Mouse (Mus musculus) midbrain, embryonic 15.5 days (tissue): ENCODE measurements around the gene Fam213a. TPM values are rescaled to one million over a fixed set of nuclear protein-coding genes. Genes with fewer than 3 reads are reported as not detected.
A peak's percentile ranks its signal among the peaks of the same experiment; 100 is the strongest.

Source experiments
- ATAC-seq: fragments of 200-750 bp; cut with Nextera tagmentation; replicated peaks from 2 replicates; pipeline ENCODE4 v1.8.0; 2017; ENCODE audit warnings: moderate TSS enrichment
- H3K27ac ChIP-seq: fragments of 300-500 bp; sonication (generic); 2 replicates; pipeline ENCODE4 v1.5.1; 2015; ENCODE audit warnings: mild to moderate bottlenecking, inconsistent platforms
- H3K27me3 ChIP-seq: fragments of 300-500 bp; sonication (generic); replicated peaks from 2 replicates; pipeline ENCODE4 v1.6.1; 2015; ENCODE audit warnings: inconsistent platforms
- H3K36me3 ChIP-seq: fragments of 300-500 bp; sonication (generic); replicated peaks from 2 replicates; pipeline ENCODE4 v1.6.1; 2015; ENCODE audit warnings: inconsistent platforms
- H3K4me1 ChIP-seq: fragments of 300-500 bp; sonication (generic); 2 replicates; pipeline ENCODE4 v1.6.1; 2015; ENCODE audit warnings: inconsistent platforms
- H3K4me2 ChIP-seq: fragments of 300-500 bp; sonication (generic); 2 replicates; pipeline ENCODE4 v1.6.1; 2015; ENCODE audit warnings: inconsistent platforms, mild to moderate bottlenecking, moderate library complexity
- H3K4me3 ChIP-seq: fragments of 300-500 bp; sonication (generic); 2 replicates; pipeline ENCODE4 v1.5.1; 2015; ENCODE audit warnings: mild to moderate bottlenecking, inconsistent platforms
- H3K9ac ChIP-seq: fragments of 300-500 bp; sonication (generic); 2 replicates; pipeline ENCODE4 v1.6.1; 2015; ENCODE audit warnings: mild to moderate bottlenecking, inconsistent platforms
- H3K9me3 ChIP-seq: fragments of 300-500 bp; sonication (generic); 2 replicates; pipeline ENCODE4 v1.6.1; 2016; ENCODE audit warnings: inconsistent platforms
- WGBS: fragments of 180-500 bp; shearing (Covaris S2); methylation state at CpG from one replicate; pipeline ENCODE4 v1.1.7; 2015; ENCODE audit warnings: mixed read lengths; 5-methylcytosine and 5-hydroxymethylcytosine counted together
- polyA plus RNA-seq: library from polyadenylated mRNA; unstranded; fragments of >200 nt; fragmentation: Nextera tagmentation; extraction: Ambion mirVana; gene quantifications from 2 replicates; pipeline ENCODE4 v1.2.1, GENCODE M21; 2015

Gene Fam213a
- polyA plus RNA-seq, 1 experiment from 2014 or later = 85.6 TPM

DNA sequence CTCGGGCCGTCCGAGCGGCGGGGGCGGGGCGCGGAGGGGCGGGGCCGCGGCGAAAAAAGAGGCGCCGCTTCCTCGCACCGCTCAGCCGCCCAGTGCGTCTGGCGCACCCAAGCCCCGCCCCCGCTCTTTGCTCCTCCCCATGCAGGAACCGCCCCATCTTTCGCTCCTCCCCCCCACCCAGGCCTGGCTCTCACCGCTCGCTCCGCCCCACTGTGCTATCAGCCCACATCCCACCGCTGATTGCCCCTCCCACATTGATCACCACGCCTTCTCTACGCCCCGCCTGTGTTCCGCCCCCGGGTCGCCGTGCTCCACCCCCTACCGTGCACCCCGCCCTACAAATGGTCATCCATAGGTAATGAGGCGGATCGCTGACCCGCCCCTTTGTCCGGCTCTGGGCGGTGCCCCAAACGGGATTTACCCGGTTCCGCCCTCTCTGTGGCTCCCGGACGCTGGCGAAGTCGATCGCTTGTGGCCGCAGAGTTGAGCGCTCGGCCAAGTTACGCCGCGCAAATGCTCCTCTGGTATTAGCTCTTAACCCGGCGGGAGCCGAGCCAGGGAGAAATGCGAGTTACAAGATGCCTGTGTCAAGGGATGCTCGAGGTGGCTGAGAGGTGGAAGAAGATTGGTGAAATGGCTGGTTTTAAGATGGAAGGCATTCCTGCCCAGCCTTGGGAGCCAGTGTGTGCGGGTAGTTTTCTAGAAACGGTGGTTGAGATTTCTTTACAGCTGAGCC lies 46.6 kb downstream of the Fam213a start:
- no peaks in the 10 kb centered on the region for H3K36me3 ChIP-seq
- peaks cover 39% of the 10 kb centered on the region for H3K4me1 ChIP-seq
- peak overlapping the region; percentile 89 for H3K4me2 ChIP-seq
- H3K27me3 ChIP-seq = no peaks in the 10 kb centered on the region
- under 1% methylated on average over 56 of the region's 62 CpGs for WGBS
- peak overlapping the region; percentile 98 for H3K4me3 ChIP-seq
- H3K27ac ChIP-seq = peak overlapping the region; percentile 93
- peak overlapping the region; percentile 95 for H3K9ac ChIP-seq
- no peaks in the 10 kb centered on the region for H3K9me3 ChIP-seq
- ATAC-seq = peak; percentile 91

DNA sequence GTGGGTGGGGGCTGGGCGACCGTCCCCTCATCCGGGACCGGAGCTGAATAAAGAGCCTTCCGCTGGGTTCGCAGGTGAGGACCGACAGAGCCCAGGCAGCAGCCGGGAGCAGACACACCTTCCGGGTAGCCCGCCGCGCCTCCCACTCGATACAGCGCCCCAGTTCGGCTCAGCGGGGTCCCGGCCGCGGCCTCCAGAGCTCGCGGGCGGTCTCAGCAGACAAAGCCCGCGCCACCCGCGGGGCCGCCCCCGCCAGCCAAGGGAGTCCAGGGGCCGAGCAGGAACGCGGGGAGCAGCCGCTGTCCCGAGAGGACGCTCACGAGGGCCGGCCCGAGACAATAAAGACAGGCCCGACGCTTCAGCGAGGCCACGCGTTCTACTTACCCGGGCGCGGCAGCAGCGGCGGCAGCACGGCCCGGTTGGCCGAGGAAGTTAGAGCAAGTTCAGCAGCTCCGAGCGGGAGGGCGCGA lies 47.2 kb downstream of the Fam213a start, which contains the start of gene Tspan14:
TSS of gene Tspan14 (minus strand) at position 416 of the 470 bp plus-strand sequence.
- Histone ChIP-seq H3K4me3 (peak within 1 kb of the TSS; percentile 98), H3K4me2 (peak within 1 kb of the TSS; percentile 89), H3K27me3 (no peaks in the 10 kb centered on the region), H3K4me1 (peaks cover 39% of the 10 kb centered on the region), H3K9ac (peak within 1 kb of the TSS; percentile 95), H3K27ac (peak within 1 kb of the TSS; percentile 93), H3K36me3 (no peaks in the 10 kb centered on the region), H3K9me3 (no peaks in the 10 kb centered on the region)
- ATAC-seq = peak; percentile 74
- 0% methylated on average over 50 of the region's 54 CpGs for WGBS

DNA sequence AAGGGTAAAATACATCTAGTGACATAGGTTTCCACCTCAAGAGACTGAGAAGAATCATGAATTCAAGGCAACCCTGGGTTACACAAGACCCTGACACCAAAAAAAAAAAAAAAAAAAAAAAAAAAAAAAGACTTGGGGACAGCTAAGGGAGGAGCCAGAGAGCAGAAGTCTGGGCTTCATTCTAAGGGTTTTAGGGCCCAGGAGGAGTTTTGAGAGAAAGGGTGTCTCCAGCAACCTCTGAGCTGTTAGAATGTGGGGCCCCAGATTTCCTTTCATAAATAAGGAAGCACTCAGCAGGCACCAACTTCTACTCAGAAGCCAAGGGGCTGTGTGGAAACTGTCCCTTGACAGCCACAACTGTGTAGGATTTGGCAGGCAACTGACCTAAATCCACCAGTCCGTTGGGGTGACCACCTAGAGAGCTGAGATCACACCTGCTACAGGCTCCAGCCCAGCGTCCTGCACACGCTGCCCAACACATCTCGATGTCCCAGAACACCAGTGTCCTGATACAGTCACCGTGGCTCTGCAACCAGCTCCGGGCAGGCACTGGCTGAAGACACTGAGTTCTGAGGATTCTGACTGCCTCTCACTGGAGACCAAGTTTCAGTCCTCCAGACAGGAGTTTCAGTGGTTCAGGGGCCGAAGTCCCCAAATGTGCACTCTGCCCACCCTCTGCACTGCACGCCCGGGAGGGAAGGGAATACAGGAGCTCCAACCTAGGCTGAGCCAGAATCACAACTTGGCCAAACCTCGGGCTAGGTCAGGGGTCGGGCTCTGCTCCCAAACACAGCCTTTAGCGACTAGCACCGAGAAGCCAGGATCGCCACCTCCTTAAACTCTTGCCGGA lies 47.9 kb downstream of the Fam213a start:
- no peak; the same call in 1 of the 2 replicates for ATAC-seq
- under 1% methylated on average over 15 of the region's 15 CpGs for WGBS

DNA sequence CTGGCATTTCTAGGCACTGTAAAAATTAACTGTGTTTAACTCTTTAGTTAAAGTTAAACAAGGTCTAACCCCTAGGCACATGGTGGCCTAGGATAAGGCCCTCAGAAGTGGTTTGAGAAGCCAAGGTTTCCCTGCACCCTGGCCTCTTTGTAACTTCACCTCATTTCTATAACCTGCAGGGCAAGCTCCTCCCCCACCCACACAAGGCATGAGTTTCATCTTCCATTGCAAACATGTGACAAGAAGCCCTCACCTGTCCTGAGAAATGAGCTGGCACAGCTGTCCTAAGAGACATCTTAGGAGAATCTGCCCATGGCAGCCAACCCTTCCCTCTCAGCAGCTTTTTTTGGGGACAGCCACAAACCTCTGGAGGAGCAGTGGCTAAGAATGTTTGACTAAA lies 48.7 kb downstream of the Fam213a start:
- peak overlapping the region; percentile 98 for H3K4me3 ChIP-seq
- no peak overlapping the region for H3K27ac ChIP-seq
- no peaks in the 10 kb centered on the region for H3K36me3 ChIP-seq
- no peaks in the 10 kb centered on the region for H3K9me3 ChIP-seq
- H3K4me1 ChIP-seq = peaks cover 43% of the 10 kb centered on the region
- H3K9ac ChIP-seq = no peak overlapping the region
- no peak for ATAC-seq
- peak overlapping the region; percentile 89 for H3K4me2 ChIP-seq
- no peaks in the 10 kb centered on the region for H3K27me3 ChIP-seq

More for the DNA sequence above, 47.9 kb downstream of the Fam213a start:
- H3K4me2 ChIP-seq = peak overlapping the region; percentile 89
- peak overlapping the region; percentile 98 for H3K4me3 ChIP-seq
- peak overlapping the region; percentile 95 for H3K9ac ChIP-seq
- H3K36me3 ChIP-seq = no peaks in the 10 kb centered on the region
- H3K4me1 ChIP-seq = peaks cover 39% of the 10 kb centered on the region
- no peaks in the 10 kb centered on the region for H3K27me3 ChIP-seq
- peak overlapping the region; percentile 93 for H3K27ac ChIP-seq
- no peaks in the 10 kb centered on the region for H3K9me3 ChIP-seq

DNA sequence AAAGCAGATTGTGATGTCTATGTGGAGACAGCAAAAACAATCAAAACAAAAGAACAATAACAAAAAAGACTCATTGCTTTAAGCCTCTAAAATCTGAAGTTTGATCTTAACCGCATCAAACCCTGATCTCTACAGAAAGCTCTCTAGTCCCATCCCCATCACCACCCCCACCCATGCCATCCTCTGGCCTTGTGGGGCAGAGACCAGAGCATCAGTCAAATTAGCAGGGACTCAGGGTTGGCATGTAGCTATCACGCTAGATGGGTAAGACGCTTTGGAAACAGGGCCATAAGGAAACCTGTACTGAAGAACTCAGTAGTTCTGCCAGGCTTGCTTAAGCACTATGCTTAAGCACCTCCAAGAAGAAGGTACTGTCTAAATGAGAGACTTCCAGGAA lies 49.4 kb downstream of the Fam213a start:
- Histone ChIP-seq H3K4me1 (peaks cover 48% of the 10 kb centered on the region), H3K4me2 (peak overlapping the region; percentile 89; the same call in 1 of the 2 replicates), H3K27me3 (no peaks in the 10 kb centered on the region), H3K36me3 (no peaks in the 10 kb centered on the region), H3K27ac (no peak overlapping the region), H3K4me3 (no peak overlapping the region), H3K9me3 (no peaks in the 10 kb centered on the region), H3K9ac (no peak overlapping the region)
- 93% methylated on average over 3 of the region's 3 CpGs for WGBS
- no peak for ATAC-seq

DNA sequence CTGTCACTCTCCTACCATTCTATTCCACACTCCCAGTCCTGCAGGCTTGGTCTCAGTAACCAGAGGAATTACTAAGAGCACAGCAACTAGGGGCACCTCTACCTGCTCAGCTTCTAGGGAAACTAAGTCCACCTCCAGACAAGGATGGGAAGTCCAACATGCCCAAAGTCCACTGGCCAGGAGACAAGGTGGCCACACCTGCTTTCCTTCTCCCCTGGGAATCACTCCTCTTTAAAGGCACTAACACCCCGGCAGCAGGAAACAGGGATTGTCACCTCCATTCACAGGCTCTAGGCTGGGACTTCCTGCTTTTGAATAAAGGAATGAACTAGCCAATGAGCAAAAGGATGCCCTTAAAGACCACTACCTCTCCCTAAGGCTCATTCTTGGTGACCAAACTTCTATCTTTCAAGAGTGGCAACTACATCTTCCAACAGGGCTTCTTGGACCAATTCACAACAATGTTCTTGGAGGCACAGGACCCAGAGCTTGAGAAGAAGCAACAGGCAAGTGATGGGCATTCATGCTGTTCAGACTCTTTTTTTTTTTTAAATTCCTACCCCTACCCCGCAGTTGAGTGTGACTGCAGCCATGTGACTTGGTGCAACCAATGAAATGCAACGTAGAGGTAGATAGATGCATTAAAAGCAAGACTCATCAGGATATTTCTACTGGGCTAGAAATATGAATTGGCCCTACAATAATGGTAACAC lies 49.9 kb downstream of the Fam213a start:
- H3K36me3 ChIP-seq = no peaks in the 10 kb centered on the region
- no peak overlapping the region for H3K9ac ChIP-seq
- H3K27ac ChIP-seq = no peak overlapping the region
- no peaks in the 10 kb centered on the region for H3K27me3 ChIP-seq
- 73% methylated on average over 3 of the region's 3 CpGs for WGBS
- no peak overlapping the region for H3K4me3 ChIP-seq
- H3K9me3 ChIP-seq = no peaks in the 10 kb centered on the region
- H3K4me1 ChIP-seq = peaks cover 53% of the 10 kb centered on the region
- ATAC-seq = no peak
- H3K4me2 ChIP-seq = no peak overlapping the region

DNA sequence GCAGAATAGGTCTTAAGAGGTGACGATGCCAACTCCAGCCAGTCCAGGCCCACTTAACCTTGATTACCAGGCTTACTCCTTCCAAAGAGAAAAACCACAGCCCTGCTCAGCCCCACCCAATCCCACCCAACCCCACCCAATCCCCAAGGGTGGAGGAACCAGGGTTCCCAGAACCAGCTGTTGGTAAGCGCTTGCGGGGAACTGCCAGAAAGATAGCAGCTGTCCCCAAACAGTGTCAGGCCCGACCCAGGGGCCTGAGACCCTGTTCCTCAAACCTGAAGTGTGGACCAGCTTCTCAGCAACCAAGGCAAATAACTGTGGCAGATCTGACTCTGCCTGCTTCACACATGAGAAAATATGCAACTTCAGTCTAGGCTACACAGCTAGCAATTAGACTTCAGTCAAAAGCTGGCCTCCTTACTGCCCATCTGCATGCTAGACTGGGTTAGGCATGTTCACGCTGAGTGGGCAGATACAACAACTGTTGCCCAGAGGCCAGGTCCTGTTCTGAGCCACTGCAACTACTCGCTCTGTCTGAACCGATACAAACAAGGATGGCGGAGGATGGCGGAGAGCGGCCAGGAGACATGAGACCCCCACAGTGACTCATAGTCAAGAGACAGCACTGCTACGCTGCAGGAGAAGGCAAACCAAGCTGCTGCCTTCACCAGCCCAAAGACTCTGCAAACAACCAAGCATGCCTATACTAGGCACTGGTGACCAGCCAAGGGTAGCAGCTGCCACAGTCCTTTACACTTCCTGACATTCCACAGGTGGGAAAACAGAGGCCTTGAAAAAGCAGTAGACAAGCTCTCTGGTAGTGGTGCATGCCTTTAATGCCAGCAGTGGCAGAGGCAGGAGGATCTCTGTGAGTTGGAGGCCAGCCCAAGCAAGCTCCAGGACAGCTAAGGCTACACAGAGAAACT lies 51.0 kb downstream of the Fam213a start:
- no peak overlapping the region for H3K27ac ChIP-seq
- H3K9ac ChIP-seq = no peak overlapping the region
- peaks cover 62% of the 10 kb centered on the region for H3K4me1 ChIP-seq
- no peaks in the 10 kb centered on the region for H3K36me3 ChIP-seq
- no peaks in the 10 kb centered on the region for H3K9me3 ChIP-seq
- 67% methylated on average over 11 of the region's 11 CpGs for WGBS
- H3K27me3 ChIP-seq = no peaks in the 10 kb centered on the region
- H3K4me3 ChIP-seq = no peak overlapping the region
- no peak overlapping the region for H3K4me2 ChIP-seq
- no peak for ATAC-seq

DNA sequence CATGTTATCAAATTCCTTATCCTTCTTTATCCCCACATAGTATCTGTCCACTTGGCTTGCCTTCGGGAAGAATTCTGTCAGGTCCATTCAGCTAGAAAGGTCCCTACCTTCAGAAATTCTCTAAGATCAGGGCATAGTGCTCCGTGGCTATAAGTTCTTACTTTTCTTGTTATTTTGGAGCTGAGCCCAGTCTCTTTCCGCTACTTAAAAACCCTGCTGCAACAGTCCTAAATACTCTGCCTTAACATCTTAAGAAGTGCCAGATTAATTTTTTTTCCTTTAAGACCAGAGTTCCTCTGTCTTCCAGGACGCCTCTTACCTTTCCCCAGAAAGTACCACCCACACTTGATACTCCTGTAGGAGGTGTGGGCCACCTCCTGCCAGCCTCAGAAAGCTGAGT lies 53.4 kb downstream of the Fam213a start:
- Histone ChIP-seq H3K36me3 (no peaks in the 10 kb centered on the region), H3K9me3 (no peaks in the 10 kb centered on the region), H3K4me2 (no peak overlapping the region), H3K27me3 (no peaks in the 10 kb centered on the region), H3K27ac (no peak overlapping the region), H3K4me3 (no peak overlapping the region), H3K4me1 (peaks cover 76% of the 10 kb centered on the region), H3K9ac (no peak overlapping the region)
- 40% methylated on average over 4 of the region's 4 CpGs for WGBS
- ATAC-seq = no peak

DNA sequence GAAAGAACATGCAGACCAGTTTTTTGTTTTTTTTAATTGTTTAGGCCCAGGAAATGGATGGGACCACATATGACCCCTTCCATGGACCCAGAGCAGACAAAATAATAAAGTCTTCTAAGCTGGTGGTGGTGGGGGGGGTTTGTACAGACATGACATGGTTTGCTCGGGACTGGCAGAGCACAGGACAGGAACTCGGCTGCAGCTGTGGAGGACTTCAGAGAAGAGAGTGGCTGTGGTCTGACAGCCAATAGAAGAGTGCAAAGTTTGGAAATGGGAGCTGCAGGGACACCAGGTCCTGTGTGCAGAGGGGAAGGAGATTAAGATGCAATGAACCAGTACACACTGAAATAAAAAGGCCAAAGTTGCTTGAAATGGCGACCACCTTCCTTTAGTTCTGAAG lies 54.0 kb downstream of the Fam213a start:
- Histone ChIP-seq H3K4me3 (no peak overlapping the region), H3K4me1 (peaks cover 76% of the 10 kb centered on the region), H3K4me2 (no peak overlapping the region), H3K27ac (0 out of 2 replicates have a peak overlapping the region, but pooled peaks have one; percentile 11), H3K27me3 (no peaks in the 10 kb centered on the region), H3K36me3 (no peaks in the 10 kb centered on the region), H3K9ac (no peak overlapping the region), H3K9me3 (no peaks in the 10 kb centered on the region)
- ATAC-seq = no peak
- 21% methylated on average over 3 of the region's 3 CpGs for WGBS

DNA sequence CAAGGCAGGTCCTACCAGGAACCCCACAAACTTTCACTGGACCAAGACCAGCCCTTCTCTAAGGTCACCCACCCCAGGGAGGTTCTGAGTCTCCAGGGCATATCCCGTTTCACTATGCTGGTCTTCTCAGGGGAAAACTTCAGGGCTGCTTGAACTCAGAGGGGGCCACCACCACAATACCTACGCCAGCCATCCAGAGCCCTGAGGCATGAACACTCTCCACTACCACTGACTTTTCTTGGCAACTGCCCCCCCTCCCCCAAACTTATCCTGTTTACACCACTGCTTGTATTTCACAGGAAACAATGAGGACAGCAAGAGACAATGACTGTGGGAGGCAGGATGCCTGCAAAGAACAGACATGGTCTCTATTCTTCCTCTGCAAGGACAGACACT lies 54.6 kb downstream of the Fam213a start:
- peak overlapping the region; percentile 53; the same call in 1 of the 2 replicates for H3K27ac ChIP-seq

More for the DNA sequence above, 54.6 kb downstream of the Fam213a start:
- Histone ChIP-seq H3K27me3 (no peaks in the 10 kb centered on the region), H3K36me3 (no peaks in the 10 kb centered on the region), H3K4me3 (no peak overlapping the region), H3K9me3 (no peaks in the 10 kb centered on the region), H3K4me1 (peaks cover 76% of the 10 kb centered on the region), H3K4me2 (no peak overlapping the region), H3K9ac (no peak overlapping the region)
- 49% methylated on average over 2 of the region's 2 CpGs for WGBS
- no peak for ATAC-seq
